Mouse (Mus musculus): ENCODE data around the gene Hltf. TPM values are rescaled to one million over a fixed set of nuclear protein-coding genes. Genes with fewer than 3 reads are reported as not detected.
"Not testable (repeated sequence)": the region's sequence is repeated elsewhere in the genome, so short reads cannot be mapped to it uniquely, and the experiment has no call there.

Hltf gene
- total RNA-seq, 2 experiments from 2014 or later = 3.2 to 5.0 TPM

DNA sequence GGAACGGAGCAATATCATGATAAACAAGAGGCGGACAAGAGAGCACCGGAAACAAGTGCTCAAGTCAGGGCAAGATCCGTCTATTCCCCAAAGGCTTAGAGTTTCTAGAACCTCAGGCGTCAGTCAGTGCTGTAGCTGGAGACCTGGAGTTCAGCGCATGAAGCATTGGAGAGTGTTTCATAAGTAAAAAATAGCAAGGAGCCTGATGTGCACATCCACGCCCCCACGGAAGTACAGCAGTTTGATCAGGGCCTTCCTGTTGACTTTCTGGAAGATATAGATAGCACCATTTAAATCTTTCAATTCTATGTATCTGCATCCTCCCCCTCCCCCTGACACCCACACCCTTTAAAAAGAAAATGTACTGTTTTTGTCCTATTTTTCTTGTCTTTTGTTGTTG lies 46.7 kb downstream of the Hltf start:
- no peak for DNase-seq

GRCm38 (mm10) chr3:20104776-20105175 lies 47.2 kb downstream of the Hltf start:
- DNase-seq = no peak

- DNase-seq = no peak
Measured at GRCm38 (mm10) chr3:20108881-20109280, 51.3 kb downstream of the Hltf start.

DNA sequence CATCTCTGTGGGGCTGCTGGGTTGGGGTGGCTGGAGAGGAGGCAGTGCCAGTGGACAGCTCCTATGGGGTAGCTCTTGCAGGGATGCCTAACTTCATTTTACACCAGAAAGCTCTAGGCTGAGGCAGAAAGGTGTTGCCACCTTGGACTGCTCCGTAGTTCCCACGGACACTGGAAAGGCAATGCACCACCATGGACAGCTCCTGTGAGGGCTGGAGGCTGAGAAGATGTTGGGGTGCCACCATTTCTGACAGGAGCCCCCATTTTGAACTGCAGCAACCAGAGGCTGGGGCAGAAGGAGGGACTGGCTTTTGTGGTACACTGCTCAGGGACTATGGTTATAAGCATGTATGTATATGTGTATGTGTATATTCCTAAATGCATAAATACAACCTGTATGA lies 54.3 kb downstream of the Hltf start:
- no peak for DNase-seq

- DNase-seq = no peak
Measured at GRCm38 (mm10) chr3:20119044-20119591, 61.5 kb downstream of the Hltf start.

DNA sequence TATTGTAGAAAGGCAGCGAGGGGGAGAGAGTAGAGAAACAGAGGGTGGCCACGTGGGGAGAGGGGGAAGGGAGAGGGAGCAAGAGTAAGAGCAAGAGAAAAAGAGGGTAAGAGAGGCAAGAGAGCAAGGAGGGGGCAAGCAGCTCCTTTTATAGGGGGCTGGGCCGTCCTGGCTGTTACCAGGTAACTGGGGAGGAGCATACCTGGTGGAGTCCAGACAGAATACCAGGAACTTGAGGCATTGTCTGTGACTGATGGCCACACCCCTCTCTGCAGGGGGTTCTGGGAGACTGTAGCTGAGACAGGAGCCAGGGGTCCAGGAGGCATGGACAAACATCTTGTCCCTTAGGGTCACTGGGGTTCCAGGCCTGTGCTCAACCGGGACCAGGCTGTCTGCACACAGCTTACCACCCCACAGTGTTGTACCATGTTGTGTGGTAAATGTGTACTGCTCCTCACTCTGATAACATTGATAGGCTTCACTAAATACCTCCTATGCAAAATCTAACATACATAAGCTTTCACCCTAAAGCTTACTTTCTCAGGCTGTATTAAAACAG lies 62.2 kb downstream of the Hltf start:
- DNase-seq = no peak

GRCm38 (mm10) chr3:20121582-20121981 lies 64.0 kb downstream of the Hltf start:
- DNase-seq = not testable (repeated sequence)

DNA sequence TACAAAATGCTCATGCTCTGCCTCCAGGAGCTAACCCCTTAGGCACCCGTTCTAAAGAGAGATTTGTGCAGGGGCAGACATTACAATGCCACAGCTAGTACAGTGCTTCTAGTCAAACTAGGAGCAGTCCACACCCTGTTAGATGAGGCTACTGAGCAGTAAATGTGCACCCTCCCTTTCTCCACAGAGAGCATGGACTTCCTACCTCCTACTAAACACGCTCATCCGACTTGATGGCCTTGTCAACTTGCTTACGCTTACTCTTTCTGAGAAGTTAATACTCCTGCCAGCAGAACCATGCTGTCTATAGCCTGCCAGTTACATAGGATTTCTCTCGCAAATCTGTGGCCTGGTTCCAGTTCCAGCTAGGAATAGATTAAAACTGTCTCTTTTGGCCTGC lies 68.0 kb downstream of the Hltf start:
- no peak for DNase-seq

GRCm38 (mm10) chr3:20127047-20127595 lies 69.5 kb downstream of the Hltf start:
- DNase-seq = no peak

DNA sequence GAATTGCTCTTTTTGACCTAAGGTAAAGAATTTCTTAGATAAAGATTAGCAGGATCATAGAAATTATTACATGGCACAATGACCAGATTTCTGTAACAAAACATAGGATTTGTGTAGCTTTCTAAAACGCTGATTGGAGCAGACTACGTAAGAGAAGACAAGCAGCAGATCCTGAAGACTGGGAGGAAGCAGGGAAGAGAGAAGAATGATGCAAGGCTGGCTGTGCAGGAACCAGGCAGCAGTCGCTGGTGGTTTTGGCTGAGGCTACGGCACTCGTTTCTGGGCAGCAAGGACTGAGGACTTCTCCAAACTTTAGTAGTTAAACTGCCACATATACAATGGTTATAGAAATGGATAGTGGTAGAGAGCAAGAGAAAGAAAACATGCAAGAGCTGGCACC lies 71.9 kb downstream of the Hltf start:
- DNase-seq = no peak

DNA sequence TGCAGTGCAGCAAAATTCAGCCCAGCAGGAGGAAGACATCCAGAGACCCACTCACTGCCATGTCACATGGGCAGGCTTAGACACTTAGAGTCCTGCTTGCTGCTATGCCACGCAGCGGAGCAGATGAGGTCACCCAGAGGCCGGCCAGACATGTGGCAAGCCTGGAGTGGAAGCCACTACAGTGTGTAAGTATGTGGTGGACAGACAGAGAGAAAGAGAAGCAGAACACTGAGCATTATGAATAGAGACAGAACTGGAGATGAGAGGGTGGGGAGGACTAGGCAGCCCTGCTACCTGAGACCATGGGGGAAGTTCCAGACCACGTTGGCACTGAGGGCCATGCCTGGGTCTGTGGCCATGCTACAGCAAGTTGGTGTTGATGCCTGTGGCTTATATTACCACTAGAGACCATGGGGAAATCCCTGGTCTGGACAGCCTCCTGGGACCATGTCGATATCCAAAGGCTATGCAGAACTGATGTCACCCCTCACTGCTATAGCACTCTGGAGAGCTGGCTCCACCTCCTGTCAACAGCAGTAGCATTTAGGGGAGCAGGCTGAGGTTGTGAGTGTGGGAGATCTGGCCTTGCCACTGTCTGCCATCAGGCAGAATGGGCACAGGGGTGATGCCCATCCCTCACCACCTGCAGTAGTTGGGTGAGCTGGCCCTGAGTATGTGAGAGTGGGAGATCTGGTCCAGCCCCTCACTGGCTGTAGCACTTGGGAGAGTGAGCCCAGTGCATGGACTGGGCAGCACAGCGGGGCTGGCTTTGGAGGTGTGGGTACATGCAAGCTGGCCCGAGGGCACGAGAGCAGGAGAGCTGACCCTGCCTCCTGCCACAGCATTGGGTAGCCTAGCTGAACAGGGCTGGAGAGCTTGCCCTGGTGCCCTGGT lies 73.1 kb downstream of the Hltf start:
- peak; percentile 34 for DNase-seq

DNA sequence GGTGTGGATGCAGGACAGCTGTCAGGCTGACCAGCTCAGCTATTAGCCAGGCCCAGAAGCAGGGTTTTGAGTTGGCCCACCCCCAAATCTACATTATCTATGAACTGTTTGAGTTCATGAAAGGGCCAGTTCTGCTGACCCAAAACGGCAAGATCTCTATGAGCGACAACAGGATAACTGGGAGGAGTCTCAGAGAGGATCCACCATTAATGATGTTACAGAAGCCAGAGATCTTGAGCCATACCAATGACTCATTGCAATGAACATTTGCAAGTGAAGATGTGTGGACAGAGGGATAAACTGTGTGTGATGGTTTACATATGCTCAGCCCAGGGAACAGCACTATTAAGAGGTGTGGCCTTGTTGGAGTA lies 73.7 kb downstream of the Hltf start:
- DNase-seq = no peak

- DNase-seq = peak; percentile 39
Measured at GRCm38 (mm10) chr3:20132731-20133130, 75.1 kb downstream of the Hltf start.

- no peak for DNase-seq
Measured at GRCm38 (mm10) chr3:20133745-20134144, 76.1 kb downstream of the Hltf start.

GRCm38 (mm10) chr3:20134545-20134944 lies 76.9 kb downstream of the Hltf start:
- no peak for DNase-seq

- no peak for DNase-seq
Measured at GRCm38 (mm10) chr3:20136868-20137581, 79.4 kb downstream of the Hltf start.

DNA sequence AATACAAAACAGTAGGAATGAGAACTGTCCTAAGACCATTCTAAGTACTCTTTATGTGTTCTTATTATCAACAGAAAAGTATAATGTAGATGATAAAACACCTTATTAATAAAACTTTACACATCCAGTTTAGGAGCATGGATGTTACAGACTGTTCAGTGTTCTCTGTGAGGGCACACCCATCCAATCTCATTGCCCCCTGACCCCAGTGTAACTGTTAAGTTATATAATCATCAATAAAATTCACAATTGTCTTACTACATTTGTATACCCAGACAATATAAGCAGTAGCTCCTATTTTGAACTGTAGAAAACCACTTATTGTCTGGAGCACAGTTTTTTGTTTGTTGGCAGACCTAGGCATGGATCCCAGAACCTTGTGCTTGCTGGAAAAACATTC lies 83.6 kb downstream of the Hltf start:
- DNase-seq = no peak

GRCm38 (mm10) chr3:20141679-20142078 lies 84.1 kb downstream of the Hltf start:
- no peak for DNase-seq

GRCm38 (mm10) chr3:20142101-20142500 lies 84.5 kb downstream of the Hltf start:
- no peak for DNase-seq

DNA sequence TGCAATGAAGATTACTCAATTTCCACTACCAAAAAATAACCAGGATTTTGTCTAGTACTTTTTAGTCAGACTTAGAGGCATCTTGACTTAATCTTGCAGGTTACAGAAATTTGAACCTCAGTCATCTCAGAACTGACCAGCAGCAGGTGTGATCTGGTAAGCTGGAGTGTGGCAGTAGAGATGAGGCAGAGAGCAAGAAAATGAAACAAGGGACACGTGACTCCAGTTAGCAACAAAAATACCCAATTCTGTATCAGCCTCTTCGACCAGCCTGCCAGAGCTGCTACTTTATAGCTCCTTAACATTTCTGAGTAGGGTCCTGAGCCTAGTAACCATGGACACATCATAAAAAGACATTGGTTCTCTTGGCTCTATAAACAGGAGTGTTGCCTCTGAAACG lies 85.0 kb downstream of the Hltf start:
- DNase-seq = no peak

DNA sequence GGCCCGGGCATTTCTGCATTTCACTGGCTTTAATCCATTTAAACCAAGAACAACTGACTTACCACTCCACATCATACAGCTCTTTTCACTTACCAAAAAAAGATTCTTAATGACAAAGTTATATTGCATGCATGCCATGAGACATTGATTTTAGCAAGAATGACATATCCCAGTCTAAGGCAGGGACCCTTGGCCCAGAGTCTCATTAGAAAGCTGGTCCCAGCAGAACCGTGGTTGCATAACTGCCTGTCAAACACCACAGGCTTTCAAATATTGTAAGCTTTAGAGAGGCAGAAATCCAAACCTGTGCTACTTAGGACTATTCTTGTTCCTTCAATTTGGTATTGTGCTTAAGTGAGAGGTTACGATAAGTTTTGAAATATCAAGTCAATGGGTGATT lies 86.1 kb downstream of the Hltf start:
- DNase-seq = no peak

DNA sequence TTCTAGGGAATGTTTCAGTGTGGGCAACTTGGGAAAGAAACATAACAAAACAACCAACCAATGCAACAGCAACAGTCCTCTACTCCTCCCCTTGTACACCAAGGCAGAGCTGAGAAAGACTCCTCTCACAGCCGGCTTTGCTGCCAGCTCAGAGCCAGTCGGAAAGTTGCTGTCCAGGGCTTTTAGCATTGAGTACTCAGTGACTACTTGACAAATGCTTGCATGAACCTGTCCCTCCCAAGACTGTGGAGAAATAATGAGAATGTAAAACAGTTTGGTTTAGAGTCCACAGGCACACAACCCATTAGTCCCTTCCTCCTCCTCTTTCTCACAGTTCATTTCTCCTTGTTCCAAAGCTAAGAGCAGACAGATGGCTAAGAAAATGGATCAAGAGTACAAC lies 86.8 kb downstream of the Hltf start:
- DNase-seq = no peak

DNA sequence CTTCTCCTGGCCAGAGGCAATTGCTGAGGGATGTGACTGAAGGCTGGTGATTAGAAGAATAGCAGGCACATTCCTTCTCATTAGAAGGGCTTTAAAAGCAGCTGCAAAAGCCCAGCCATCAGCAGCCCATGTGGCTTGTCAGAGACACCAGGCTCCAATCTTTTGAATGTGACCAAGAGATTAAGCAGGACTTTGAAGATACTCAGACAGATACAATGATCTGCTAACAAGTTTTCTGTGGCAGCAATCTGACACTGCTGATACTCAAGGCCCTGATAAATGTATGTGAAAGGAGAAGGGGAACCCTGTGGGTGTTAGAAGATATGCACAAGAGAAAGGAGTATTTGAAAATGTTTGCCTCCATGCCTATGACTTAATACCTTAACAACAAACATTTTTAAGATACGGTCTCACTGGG lies 88.1 kb downstream of the Hltf start:
- DNase-seq = no peak

Measured in gastrocnemius, postnatal 25 days (tissue).